ENCODE assay signal across 17 mouse cellular contexts in the genomic region with DNA sequence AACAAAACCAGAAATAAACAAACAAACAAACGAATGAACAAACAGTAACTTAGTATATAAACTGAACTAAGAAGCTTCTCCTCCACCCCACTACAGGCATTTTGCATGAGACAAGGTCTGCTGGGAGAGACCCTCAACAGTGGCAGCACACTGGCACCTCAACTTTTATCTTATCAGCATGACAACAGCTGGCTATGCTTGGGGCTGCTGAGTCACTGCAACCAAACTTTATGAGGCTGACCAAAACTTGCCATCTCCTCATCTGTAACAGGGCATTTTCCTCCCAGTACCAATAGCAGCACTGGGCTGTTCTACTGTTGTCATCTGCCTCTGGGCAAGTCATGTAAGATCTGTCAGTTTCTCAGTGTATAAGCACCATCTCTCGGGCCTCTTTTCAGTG. TPM values are rescaled to one million over a fixed set of nuclear protein-coding genes. Genes with fewer than 3 reads are reported as not detected.
DNase-seq lines count a peak whose midpoint lies in the region; ATAC-seq lines count a peak whose summit lies in the region.
"Had no signal": no experiment of that assay in that cellular context is flagged by ENCODE, and none has a peak within 500 bp of the region (broad histone marks: within the 10 kb centered on the region; RNA-seq: fewer than 3 reads in every experiment).

No protein-coding gene starts in this region.

- no peaks in the 10 kb centered on the region for H3K9me3 ChIP-seq in heart, embryonic 10.5 days
- H3K9me3 ChIP-seq: embryonic facial prominence, embryonic 13.5 days; midbrain, embryonic 10.5 days had no signal

- no peak overlapping the region for H3K27ac ChIP-seq in heart, embryonic 10.5 days
- H3K27ac ChIP-seq: embryonic facial prominence, embryonic 13.5 days; midbrain, embryonic 10.5 days had no signal

- no peak overlapping the region; the same call in 1 of the 2 replicates for H3K4me3 ChIP-seq in heart, embryonic 10.5 days
- H3K4me3 ChIP-seq: embryonic facial prominence, embryonic 13.5 days; midbrain, embryonic 10.5 days had no signal

- peaks cover 42% of the 10 kb centered on the region for H3K4me1 ChIP-seq in heart, embryonic 10.5 days

- peak; percentile 79 for DNase-seq in heart, embryonic 10.5 days (ENCODE audit: low spot score)
- DNase-seq in heart, adult 18-20 months = no peak
- DNase-seq in spleen, adult 12 weeks (ENCODE audit: low spot score) = peak; percentile 53
- DNase-seq in spleen, postnatal 14 days (ENCODE audit: low spot score in 2 of 2) = no peak
- DNase-seq in left cerebral cortex, postnatal 36 days (ENCODE audit: low spot score in 2 of 2) = no peak
- no peak for DNase-seq in ovary, postnatal 10 days (ENCODE audit: low spot score)
- DNase-seq: cerebellum, postnatal 25 days; forebrain, postnatal 0 days; kidney, postnatal 4 days; lung, adult 2 months had no signal

- 62% methylated on average over 2 of the region's 2 CpGs for WGBS in heart, embryonic 10.5 days

- peak; percentile 68 for ATAC-seq in erythroid progenitor cell, adult 5-6 weeks (replicated peaks; ENCODE audit: low FRiP score, poor library complexity, severe bottlenecking)
- peak; percentile 39 for ATAC-seq in megakaryocyte-erythroid progenitor cell, adult 5-6 weeks (replicated peaks; ENCODE audit: low FRiP score, low TSS enrichment, poor library complexity, severe bottlenecking)
- ATAC-seq: forebrain, postnatal 0 days; intestine, postnatal 0 days; Patski had no signal

- intact Hi-C loops in left cerebral cortex, postnatal 36 days (cut with DNase I) = no loop called here

- peaks cover 16% of the 10 kb centered on the region for H3K36me3 ChIP-seq in heart, embryonic 10.5 days

- H3K27me3 ChIP-seq in heart, embryonic 10.5 days (ENCODE audit: insufficient read depth, poor library complexity, severe bottlenecking) = no peaks in the 10 kb centered on the region
- H3K27me3 ChIP-seq: embryonic facial prominence, embryonic 13.5 days; Patski had no signal

RNA-seq across cellular contexts. Expression of a gene that starts 3.0 kb away (rescaled TPM):
- 56.2 and 60.7 TPM in 2 replicates for polyA plus RNA-seq in heart, embryonic 10.5 days (2016; fragmentation: Nextera tagmentation; extraction: Ambion mirVana)
- total RNA-seq in heart, adult 18-20 months (2021) = 10 to 100 TPM; 16.0 to 16.7 TPM
- 24.1 and 24.3 TPM in 2 replicates for total RNA-seq in erythroid progenitor cell, adult 5-6 weeks (2015; ENCODE audit: low replicate concordance)
- 21.4 and 35.7 TPM in 2 replicates for total RNA-seq in erythroid progenitor cell, adult 5-6 weeks (2017; ENCODE audit: low replicate concordance)
- total RNA-seq in megakaryocyte-erythroid progenitor cell, adult 5-6 weeks (2014; fragmentation: Nextera tagmentation) = 17.8 and 20.8 TPM in 2 replicates
- 25.1 and 30.8 TPM in 2 replicates for total RNA-seq in megakaryocyte-erythroid progenitor cell, adult 5-6 weeks (2017)
- total RNA-seq in left cerebral cortex, postnatal 36 days (2021) = 10 to 100 TPM; 28.3 to 31.6 TPM

RNA-seq across cellular contexts. Expression of a gene that starts 3.3 kb away (rescaled TPM):
- polyA plus RNA-seq in heart, embryonic 10.5 days (2016; fragmentation: Nextera tagmentation; extraction: Ambion mirVana) = 21.8 and 26.3 TPM in 2 replicates
- 1 to 10 TPM; 7.0 to 7.8 TPM for total RNA-seq in heart, adult 18-20 months (2021)
- total RNA-seq in erythroid progenitor cell, adult 5-6 weeks (2015; ENCODE audit: low replicate concordance) = 10.1 TPM in 1 of 2 replicates, not detected in the other
- 3.8 and 9.0 TPM in 2 replicates for total RNA-seq in erythroid progenitor cell, adult 5-6 weeks (2017; ENCODE audit: low replicate concordance)
- total RNA-seq in megakaryocyte-erythroid progenitor cell, adult 5-6 weeks (2014; fragmentation: Nextera tagmentation) = 21.7 and 23.6 TPM in 2 replicates
- 11.8 and 19.7 TPM in 2 replicates for total RNA-seq in megakaryocyte-erythroid progenitor cell, adult 5-6 weeks (2017)
- 10 to 100 TPM; 11.5 to 14.9 TPM for total RNA-seq in left cerebral cortex, postnatal 36 days (2021)

RNA-seq across cellular contexts. Expression of a gene that starts 28.9 kb away (rescaled TPM):
- 0.15 and 0.34 TPM in 2 replicates for polyA plus RNA-seq in heart, embryonic 10.5 days (2016; fragmentation: Nextera tagmentation; extraction: Ambion mirVana)
- total RNA-seq in heart, adult 18-20 months (2021) = not detected
- not detected in 2 replicates for total RNA-seq in erythroid progenitor cell, adult 5-6 weeks (2015; ENCODE audit: low replicate concordance)
- total RNA-seq in erythroid progenitor cell, adult 5-6 weeks (2017; ENCODE audit: low replicate concordance) = not detected in 2 replicates
- total RNA-seq in megakaryocyte-erythroid progenitor cell, adult 5-6 weeks (2014; fragmentation: Nextera tagmentation) = not detected in 2 replicates
- not detected in 2 replicates for total RNA-seq in megakaryocyte-erythroid progenitor cell, adult 5-6 weeks (2017)
- not detected for total RNA-seq in left cerebral cortex, postnatal 36 days (2021)
- total RNA-seq: forebrain, postnatal 0 days had no signal
- polyA plus RNA-seq: intestine, postnatal 0 days; lung, adult 2 months; small intestine, adult 2 months had no signal

RNA-seq across cellular contexts. Expression of a gene that starts 31.1 kb away (rescaled TPM):
- 23.0 and 26.6 TPM in 2 replicates for polyA plus RNA-seq in heart, embryonic 10.5 days (2016; fragmentation: Nextera tagmentation; extraction: Ambion mirVana)
- total RNA-seq in heart, adult 18-20 months (2021) = 1 to 10 TPM; 3.3 to 4.8 TPM
- 3.6 and 5.4 TPM in 2 replicates for total RNA-seq in erythroid progenitor cell, adult 5-6 weeks (2015; ENCODE audit: low replicate concordance)
- 3.5 and 4.7 TPM in 2 replicates for total RNA-seq in erythroid progenitor cell, adult 5-6 weeks (2017; ENCODE audit: low replicate concordance)
- total RNA-seq in megakaryocyte-erythroid progenitor cell, adult 5-6 weeks (2014; fragmentation: Nextera tagmentation) = 12.4 and 19.1 TPM in 2 replicates
- total RNA-seq in megakaryocyte-erythroid progenitor cell, adult 5-6 weeks (2017) = 14.9 and 17.7 TPM in 2 replicates
- 10 to 100 TPM; 13.6 to 15.9 TPM for total RNA-seq in left cerebral cortex, postnatal 36 days (2021)

RNA-seq across cellular contexts. Expression of a gene that starts 32.0 kb away (rescaled TPM):
- 23.2 and 23.3 TPM in 2 replicates for polyA plus RNA-seq in heart, embryonic 10.5 days (2016; fragmentation: Nextera tagmentation; extraction: Ambion mirVana)
- total RNA-seq in heart, adult 18-20 months (2021) = 10 to 100 TPM; 17.3 to 19.8 TPM
- 29.8 and 33.2 TPM in 2 replicates for total RNA-seq in erythroid progenitor cell, adult 5-6 weeks (2015; ENCODE audit: low replicate concordance)
- total RNA-seq in erythroid progenitor cell, adult 5-6 weeks (2017; ENCODE audit: low replicate concordance) = 30.3 and 38.8 TPM in 2 replicates
- 37.2 and 51.6 TPM in 2 replicates for total RNA-seq in megakaryocyte-erythroid progenitor cell, adult 5-6 weeks (2014; fragmentation: Nextera tagmentation)
- 23.9 and 26.2 TPM in 2 replicates for total RNA-seq in megakaryocyte-erythroid progenitor cell, adult 5-6 weeks (2017)
- total RNA-seq in left cerebral cortex, postnatal 36 days (2021) = 10 to 100 TPM; 42.8 to 47.8 TPM

Comparison
In these comparisons a context has a peak if more than half of its experiments do, and no peak if none do; other contexts are left out.
1. DNase-seq: peak in heart, embryonic 10.5 days (single experiment) and spleen, adult 12 weeks (single experiment); none in heart, adult 18-20 months (0 of 2), spleen, postnatal 14 days (0 of 2), left cerebral cortex, postnatal 36 days (0 of 2) and ovary, postnatal 10 days (single experiment).